Mouse (Mus musculus): ENCODE data around the gene Erc2. TPM values are rescaled to one million over a fixed set of nuclear protein-coding genes. Genes with fewer than 3 reads are reported as not detected.
A peak's percentile ranks its signal among the peaks of the same experiment; 100 is the strongest.

Erc2 gene
- polyA plus RNA-seq, 2 experiments, result 4.9 to 6.5 TPM

DNA sequence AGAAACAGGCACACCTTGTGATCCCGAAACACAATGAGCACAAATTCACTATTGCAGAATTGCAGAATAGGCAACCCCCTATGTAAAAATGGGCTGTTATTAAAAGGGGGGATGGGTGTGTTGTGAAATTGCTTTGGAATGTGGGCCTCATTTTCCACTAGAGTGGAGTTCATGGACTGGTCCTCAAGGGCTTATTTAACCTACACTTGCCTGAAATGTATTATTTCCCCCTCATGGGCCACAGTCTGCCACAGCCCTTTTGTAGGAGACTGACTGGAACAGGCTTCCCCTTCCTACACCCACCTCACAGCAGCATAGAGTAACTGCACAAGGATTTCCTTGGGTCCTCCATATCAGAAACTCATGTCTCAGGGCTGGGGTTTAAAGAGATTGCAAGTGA lies 726.9 kb downstream of the Erc2 start:
- no peak overlapping the region for H3K27ac ChIP-seq (replicated peaks; ENCODE audit: low read depth, low read length)

DNA sequence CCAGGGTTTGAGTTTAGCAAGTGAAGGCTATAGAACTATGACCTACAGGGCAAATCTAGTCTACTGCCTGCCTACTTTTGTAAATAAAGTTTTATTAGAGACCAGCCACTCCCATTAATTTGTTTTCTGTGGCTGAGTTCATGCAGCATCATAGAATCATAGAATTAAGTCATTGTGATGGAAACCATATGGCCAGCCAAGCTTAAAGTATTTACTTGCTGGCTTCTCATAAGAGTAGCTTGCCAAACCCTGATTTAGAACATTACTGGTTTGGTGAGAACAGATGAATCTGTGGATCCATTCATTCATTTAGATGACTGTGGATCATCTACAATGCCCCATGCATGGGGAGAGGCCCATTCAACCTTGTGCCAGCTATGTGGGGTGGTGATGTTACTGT lies 733.8 kb downstream of the Erc2 start:
- ATAC-seq (ENCODE audit: low FRiP score, low read depth) (no peak), DNase-seq (ENCODE audit: low spot score) (peak; percentile 52)
- no peaks in the 10 kb centered on the region for H3K36me3 ChIP-seq (ENCODE audit: control insufficient read depth, insufficient read depth, low read length)
- peaks cover 21% of the 10 kb centered on the region for H3K4me1 ChIP-seq (ENCODE audit: control insufficient read depth, insufficient read depth, low read length)
- H3K4me2 ChIP-seq (replicated peaks; ENCODE audit: low read depth, low read length, severe bottlenecking), result no peak overlapping the region
- no peak for TF ChIP-seq POLR2A (IDR thresholded peaks at IDR 0.05; ENCODE audit: borderline replicate concordance, extremely low read depth, insufficient read depth, insufficient read length)
- H3K9ac ChIP-seq (ENCODE audit: low read depth, low read length, severe bottlenecking), result no peak overlapping the region
- H3K4me3 ChIP-seq (replicated peaks; ENCODE audit: low read length), result no peak overlapping the region
- no peak overlapping the region for H3K27ac ChIP-seq (replicated peaks; ENCODE audit: low read depth, low read length)
- no peaks in the 10 kb centered on the region for H3K27me3 ChIP-seq (ENCODE audit: control insufficient read depth, insufficient read depth, low read length)
- H3K9me3 ChIP-seq (ENCODE audit: control insufficient read depth, low read length), result no peaks in the 10 kb centered on the region

More for the DNA sequence above, 726.9 kb downstream of the Erc2 start:
- WGBS, result 32% methylated on average over 1 of the region's 1 CpGs
- TF ChIP-seq POLR2A (IDR thresholded peaks at IDR 0.05; ENCODE audit: borderline replicate concordance, extremely low read depth, insufficient read depth, insufficient read length), result no peak
- Histone ChIP-seq H3K36me3 (ENCODE audit: control insufficient read depth, insufficient read depth, low read length) (no peaks in the 10 kb centered on the region), H3K9ac (ENCODE audit: low read depth, low read length, severe bottlenecking) (no peak overlapping the region), H3K4me3 (replicated peaks; ENCODE audit: low read length) (no peak overlapping the region), H3K27me3 (ENCODE audit: control insufficient read depth, insufficient read depth, low read length) (no peaks in the 10 kb centered on the region), H3K4me2 (replicated peaks; ENCODE audit: low read depth, low read length, severe bottlenecking) (no peak overlapping the region), H3K4me1 (ENCODE audit: control insufficient read depth, insufficient read depth, low read length) (peaks cover 31% of the 10 kb centered on the region), H3K9me3 (ENCODE audit: control insufficient read depth, low read length) (no peaks in the 10 kb centered on the region)
- DNase-seq (ENCODE audit: low spot score) (peak; percentile 35), ATAC-seq (ENCODE audit: low FRiP score, low read depth) (peak; percentile 68)

DNA sequence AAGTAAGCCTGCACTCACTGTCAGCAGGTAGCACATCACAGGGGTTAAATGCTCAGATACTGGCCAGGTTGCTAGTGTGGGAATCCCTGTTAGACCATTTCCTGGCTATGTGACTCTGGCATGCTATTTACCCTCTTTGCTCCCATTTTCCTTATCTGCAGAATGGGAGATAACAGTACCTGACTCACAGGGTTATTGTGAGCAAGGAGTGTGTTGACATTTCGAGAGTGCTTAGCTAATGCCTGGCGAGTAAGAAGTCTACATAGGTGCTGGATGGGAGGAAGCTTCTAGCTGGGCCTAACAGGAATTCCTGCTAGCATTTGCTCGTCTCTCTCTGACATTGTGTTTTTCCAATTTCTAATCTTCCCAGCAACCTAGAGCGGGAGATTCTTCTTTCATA lies 737.3 kb downstream of the Erc2 start:
- Histone ChIP-seq H3K27me3 (ENCODE audit: control insufficient read depth, insufficient read depth, low read length) (no peaks in the 10 kb centered on the region), H3K27ac (replicated peaks; ENCODE audit: low read depth, low read length) (no peak overlapping the region), H3K4me2 (replicated peaks; ENCODE audit: low read depth, low read length, severe bottlenecking) (no peak overlapping the region), H3K9ac (ENCODE audit: low read depth, low read length, severe bottlenecking) (no peak overlapping the region), H3K4me3 (replicated peaks; ENCODE audit: low read length) (no peak overlapping the region), H3K36me3 (ENCODE audit: control insufficient read depth, insufficient read depth, low read length) (no peaks in the 10 kb centered on the region), H3K4me1 (ENCODE audit: control insufficient read depth, insufficient read depth, low read length) (peaks cover 17% of the 10 kb centered on the region), H3K9me3 (ENCODE audit: control insufficient read depth, low read length) (no peaks in the 10 kb centered on the region)
- WGBS, result 82% methylated on average over 4 of the region's 4 CpGs
- DNase-seq (ENCODE audit: low spot score) (no peak), ATAC-seq (ENCODE audit: low FRiP score, low read depth) (no peak)
- no peak for TF ChIP-seq POLR2A (IDR thresholded peaks at IDR 0.05; ENCODE audit: borderline replicate concordance, extremely low read depth, insufficient read depth, insufficient read length)

DNA sequence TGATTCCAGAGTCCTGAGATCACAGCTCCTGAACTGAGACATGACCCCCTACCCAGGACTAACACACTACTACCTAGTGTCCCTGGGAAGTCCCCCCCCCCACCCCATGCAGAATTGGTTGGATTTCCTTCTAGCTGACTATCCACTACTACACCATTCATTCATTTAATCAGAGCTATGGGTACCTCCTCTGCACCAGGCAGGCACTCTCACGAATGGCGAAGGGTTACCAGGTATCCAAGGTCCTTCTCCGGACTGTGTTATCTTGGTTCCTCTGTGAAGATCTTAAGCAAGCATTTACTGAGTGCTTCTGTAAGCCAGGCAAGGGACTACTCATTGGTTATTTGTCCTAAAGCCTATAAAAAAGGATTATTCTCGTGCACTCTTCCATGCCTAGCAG lies 737.8 kb downstream of the Erc2 start:
- no peak for ATAC-seq (ENCODE audit: low FRiP score, low read depth)
- Histone ChIP-seq H3K4me3 (replicated peaks; ENCODE audit: low read length) (no peak overlapping the region), H3K36me3 (ENCODE audit: control insufficient read depth, insufficient read depth, low read length) (no peaks in the 10 kb centered on the region), H3K27ac (replicated peaks; ENCODE audit: low read depth, low read length) (no peak overlapping the region), H3K4me2 (replicated peaks; ENCODE audit: low read depth, low read length, severe bottlenecking) (no peak overlapping the region), H3K4me1 (ENCODE audit: control insufficient read depth, insufficient read depth, low read length) (peaks cover 17% of the 10 kb centered on the region), H3K9me3 (ENCODE audit: control insufficient read depth, low read length) (no peaks in the 10 kb centered on the region), H3K27me3 (ENCODE audit: control insufficient read depth, insufficient read depth, low read length) (no peaks in the 10 kb centered on the region), H3K9ac (ENCODE audit: low read depth, low read length, severe bottlenecking) (no peak overlapping the region)
- no peak for DNase-seq (ENCODE audit: low spot score)
- WGBS, result 90% methylated on average over 4 of the region's 4 CpGs
- TF ChIP-seq POLR2A (IDR thresholded peaks at IDR 0.05; ENCODE audit: borderline replicate concordance, extremely low read depth, insufficient read depth, insufficient read length), result no peak

DNA sequence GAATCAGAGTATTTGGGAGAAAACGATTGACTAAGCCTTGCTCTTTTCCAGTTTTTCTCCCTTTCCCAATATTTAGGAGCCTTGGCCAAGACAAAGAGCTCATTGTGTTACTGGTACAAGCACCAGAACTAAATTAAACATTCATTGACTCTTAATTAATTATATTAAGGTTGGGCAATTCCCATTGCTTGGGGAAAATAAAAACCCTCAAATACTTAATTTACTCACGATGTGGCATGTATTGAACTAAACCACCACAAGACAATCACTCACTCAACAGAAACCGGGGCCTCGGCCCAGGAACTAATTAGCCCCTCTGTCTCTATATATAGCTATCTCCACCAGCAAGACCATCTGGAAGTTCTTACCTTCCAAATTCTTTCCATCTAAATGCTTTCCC lies 740.1 kb downstream of the Erc2 start:
- Histone ChIP-seq H3K27ac (replicated peaks; ENCODE audit: low read depth, low read length) (no peak overlapping the region), H3K4me3 (replicated peaks; ENCODE audit: low read length) (no peak overlapping the region), H3K9me3 (ENCODE audit: control insufficient read depth, low read length) (no peaks in the 10 kb centered on the region), H3K27me3 (ENCODE audit: control insufficient read depth, insufficient read depth, low read length) (no peaks in the 10 kb centered on the region), H3K4me2 (replicated peaks; ENCODE audit: low read depth, low read length, severe bottlenecking) (no peak overlapping the region), H3K9ac (ENCODE audit: low read depth, low read length, severe bottlenecking) (no peak overlapping the region), H3K36me3 (ENCODE audit: control insufficient read depth, insufficient read depth, low read length) (no peaks in the 10 kb centered on the region), H3K4me1 (ENCODE audit: control insufficient read depth, insufficient read depth, low read length) (peaks cover 12% of the 10 kb centered on the region)
- 36% methylated on average over 4 of the region's 4 CpGs for WGBS
- TF ChIP-seq POLR2A (IDR thresholded peaks at IDR 0.05; ENCODE audit: borderline replicate concordance, extremely low read depth, insufficient read depth, insufficient read length), result no peak
- DNase-seq (ENCODE audit: low spot score) (no peak), ATAC-seq (ENCODE audit: low FRiP score, low read depth) (no peak)

DNA sequence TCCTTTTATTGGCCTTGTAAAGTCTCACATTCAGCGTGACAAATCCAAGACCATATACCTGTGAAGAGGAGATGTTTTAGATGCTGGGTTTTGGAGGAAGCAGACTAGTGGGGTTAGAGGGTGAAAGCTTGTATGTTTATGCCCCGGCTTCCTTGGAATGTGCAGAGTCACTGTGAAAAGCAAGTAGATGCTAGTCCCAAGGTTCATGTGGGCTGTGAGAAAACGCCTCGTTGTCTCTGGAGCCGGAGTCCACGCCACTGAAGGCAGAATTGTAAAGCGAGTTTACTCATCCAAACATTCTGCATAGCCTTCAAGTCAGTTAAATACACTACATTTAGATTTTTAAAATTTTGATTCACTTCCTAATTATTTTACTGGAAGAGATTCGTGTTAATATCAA lies 748.5 kb downstream of the Erc2 start:
- Histone ChIP-seq H3K4me3 (replicated peaks; ENCODE audit: low read length) (no peak overlapping the region), H3K4me1 (ENCODE audit: control insufficient read depth, insufficient read depth, low read length) (peaks cover 33% of the 10 kb centered on the region), H3K4me2 (replicated peaks; ENCODE audit: low read depth, low read length, severe bottlenecking) (no peak overlapping the region), H3K27ac (replicated peaks; ENCODE audit: low read depth, low read length) (no peak overlapping the region), H3K9me3 (ENCODE audit: control insufficient read depth, low read length) (no peaks in the 10 kb centered on the region), H3K36me3 (ENCODE audit: control insufficient read depth, insufficient read depth, low read length) (no peaks in the 10 kb centered on the region), H3K27me3 (ENCODE audit: control insufficient read depth, insufficient read depth, low read length) (no peaks in the 10 kb centered on the region), H3K9ac (ENCODE audit: low read depth, low read length, severe bottlenecking) (no peak overlapping the region)
- TF ChIP-seq POLR2A (IDR thresholded peaks at IDR 0.05; ENCODE audit: borderline replicate concordance, extremely low read depth, insufficient read depth, insufficient read length), result no peak
- WGBS, result 30% methylated on average over 8 of the region's 8 CpGs
- DNase-seq (ENCODE audit: low spot score) (no peak), ATAC-seq (ENCODE audit: low FRiP score, low read depth) (no peak)

Data from limb, embryonic 14.5 days (tissue).